Mouse (Mus musculus): ENCODE measurements around the gene Rapgef5. TPM values are rescaled to one million over a fixed set of nuclear protein-coding genes. Genes with fewer than 3 reads are reported as not detected.
A peak's percentile ranks its signal among the peaks of the same experiment; 100 is the strongest.

Gene Rapgef5
- total RNA-seq (2018; cell fraction: chromatin; rRNA removed): 100 to 1,000 TPM in 14 of 26 experiments, 10 to 100 TPM in 12; 49.3 to 536 (median 109) TPM
- total RNA-seq (2018; cell fraction: cytosol; rRNA removed): 10 to 100 TPM in 14 of 26 experiments, 1 to 10 TPM in 12; 6.0 to 33.5 (median 11.5) TPM
- total RNA-seq (2018; cell fraction: nucleus; rRNA removed): 100 to 1,000 TPM in 4 of 26 experiments, 10 to 100 TPM in 22; 24.9 to 216 (median 55.4) TPM
- polyA plus RNA-seq (2018): 2.4 to 15.7 TPM (median 4.0 TPM) in 3 replicates

- 95% methylated on average over 2 of the region's 2 CpGs for WGBS (ENCODE audit: missing documents)
- H3K4me3 ChIP-seq (ENCODE audit: inconsistent target): no peak within 1 kb of the TSS
- H3K36me3 ChIP-seq (ENCODE audit: inconsistent target): no peaks in the 10 kb centered on the region
- H3K27ac ChIP-seq: peak within 1 kb of the TSS; percentile 57
- no peaks in the 10 kb centered on the region for H3K79me2 ChIP-seq (ENCODE audit: inconsistent target)
These were observed at the start of gene Rapgef5 for GRCm38 (mm10) chr12:117516179-117516578. TSS of gene Rapgef5 (plus strand) at chr12:117516479.

GRCm38 (mm10) chr12:117468329-117468728, 48.0 kb upstream of the Rapgef5 start:
- 91% methylated on average over 5 of the region's 5 CpGs for WGBS (ENCODE audit: missing documents)
- Histone ChIP-seq H3K79me2 (ENCODE audit: inconsistent target) (no peaks in the 10 kb centered on the region), H3K36me3 (ENCODE audit: inconsistent target) (no peaks in the 10 kb centered on the region), H3K4me3 (ENCODE audit: inconsistent target) (no peak overlapping the region), H3K27ac (no peak overlapping the region)

GRCm38 (mm10) chr12:117479014-117479413, 37.3 kb upstream of the Rapgef5 start:
- Histone ChIP-seq H3K27ac (peak overlapping the region; percentile 98), H3K79me2 (ENCODE audit: inconsistent target) (no peaks in the 10 kb centered on the region), H3K36me3 (ENCODE audit: inconsistent target) (no peaks in the 10 kb centered on the region), H3K4me3 (ENCODE audit: inconsistent target) (no peak overlapping the region)
- WGBS (ENCODE audit: missing documents): 3% methylated on average over 3 of the region's 3 CpGs

GRCm38 (mm10) chr12:117479680-117480079, 36.6 kb upstream of the Rapgef5 start:
- no peaks in the 10 kb centered on the region for H3K79me2 ChIP-seq (ENCODE audit: inconsistent target)
- 31% methylated on average over 7 of the region's 7 CpGs for WGBS (ENCODE audit: missing documents)
- H3K36me3 ChIP-seq (ENCODE audit: inconsistent target): no peaks in the 10 kb centered on the region
- H3K27ac ChIP-seq: peak overlapping the region; percentile 98
- H3K4me3 ChIP-seq (ENCODE audit: inconsistent target): no peak overlapping the region

- no peaks in the 10 kb centered on the region for H3K36me3 ChIP-seq (ENCODE audit: inconsistent target)
- WGBS (ENCODE audit: missing documents): 46% methylated on average over 3 of the region's 3 CpGs
These were observed 35.3 kb upstream of the Rapgef5 start for GRCm38 (mm10) chr12:117480958-117481357.

DNA sequence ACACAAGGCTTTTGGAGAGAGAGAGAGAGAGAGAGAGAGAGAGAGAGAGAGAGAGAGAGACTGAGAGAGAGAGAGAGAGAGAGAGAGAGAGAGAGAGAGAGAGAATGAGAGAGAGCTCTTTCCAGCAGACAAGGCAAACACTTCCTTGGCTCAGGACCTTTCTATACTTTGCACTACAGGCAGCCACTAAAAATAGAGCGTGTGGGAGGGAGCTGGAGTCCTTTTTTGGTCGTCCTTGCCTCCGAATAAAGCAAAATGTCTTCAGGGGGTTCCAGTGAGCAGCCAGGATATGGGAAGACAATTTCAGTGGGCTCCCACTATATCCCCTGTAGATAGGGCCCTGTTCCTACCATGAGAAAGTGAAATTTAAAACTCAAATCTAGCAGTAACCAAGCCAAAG, 33.6 kb upstream of the Rapgef5 start:
- 89% methylated on average over 3 of the region's 3 CpGs for WGBS (ENCODE audit: missing documents)
- Histone ChIP-seq H3K4me3 (ENCODE audit: inconsistent target) (no peak overlapping the region), H3K36me3 (ENCODE audit: inconsistent target) (no peaks in the 10 kb centered on the region), H3K79me2 (ENCODE audit: inconsistent target) (no peaks in the 10 kb centered on the region), H3K27ac (no peak overlapping the region)

More at GRCm38 (mm10) chr12:117480958-117481357, 35.3 kb upstream of the Rapgef5 start:
- Histone ChIP-seq H3K4me3 (ENCODE audit: inconsistent target) (no peak overlapping the region), H3K27ac (peak overlapping the region; percentile 98), H3K79me2 (ENCODE audit: inconsistent target) (no peaks in the 10 kb centered on the region)

GRCm38 (mm10) chr12:117486118-117487057, 29.9 kb upstream of the Rapgef5 start:
- no peak overlapping the region for H3K27ac ChIP-seq
- 96% methylated on average over 4 of the region's 4 CpGs for WGBS (ENCODE audit: missing documents)

DNA sequence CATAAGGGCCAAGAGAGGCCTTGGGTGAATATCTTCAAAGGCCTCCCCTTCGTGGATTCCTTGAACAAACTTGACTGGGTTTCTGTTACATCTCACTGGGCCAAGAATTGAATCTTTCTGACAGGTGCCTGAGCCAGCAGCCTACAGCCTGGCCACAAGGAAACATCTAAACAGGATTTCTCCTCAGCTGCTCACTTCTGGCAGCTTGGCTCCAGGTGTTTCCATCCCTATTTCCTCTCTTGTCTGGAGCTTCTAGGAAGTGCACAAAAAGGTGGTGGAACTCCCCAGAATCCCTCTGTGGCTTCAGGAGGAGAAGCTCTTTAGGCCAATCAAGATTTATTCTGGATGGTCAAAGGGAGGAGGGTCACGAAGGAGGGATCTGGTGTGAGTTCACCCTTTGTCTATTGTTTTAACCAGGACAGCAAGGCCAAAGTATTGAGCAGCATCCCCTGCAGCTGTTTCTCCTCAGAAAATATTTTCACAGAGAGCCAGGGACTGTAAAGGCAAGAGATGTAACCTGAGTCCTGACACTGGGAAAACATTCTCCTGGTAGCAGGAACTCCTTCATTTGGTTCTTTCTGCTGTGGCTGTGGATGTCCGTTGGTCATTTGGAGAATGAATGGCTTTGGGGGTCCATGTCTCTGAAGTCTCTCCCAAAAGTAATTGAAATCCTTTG, 19.6 kb upstream of the Rapgef5 start:
- Histone ChIP-seq H3K27ac (no peak overlapping the region), H3K4me3 (ENCODE audit: inconsistent target) (no peak overlapping the region), H3K36me3 (ENCODE audit: inconsistent target) (no peaks in the 10 kb centered on the region), H3K79me2 (ENCODE audit: inconsistent target) (no peaks in the 10 kb centered on the region)
- 93% methylated on average over 3 of the region's 3 CpGs for WGBS (ENCODE audit: missing documents)

More at GRCm38 (mm10) chr12:117486118-117487057, 29.9 kb upstream of the Rapgef5 start:
- no peak overlapping the region for H3K4me3 ChIP-seq (ENCODE audit: inconsistent target)
- no peaks in the 10 kb centered on the region for H3K36me3 ChIP-seq (ENCODE audit: inconsistent target)
- no peaks in the 10 kb centered on the region for H3K79me2 ChIP-seq (ENCODE audit: inconsistent target)

DNA sequence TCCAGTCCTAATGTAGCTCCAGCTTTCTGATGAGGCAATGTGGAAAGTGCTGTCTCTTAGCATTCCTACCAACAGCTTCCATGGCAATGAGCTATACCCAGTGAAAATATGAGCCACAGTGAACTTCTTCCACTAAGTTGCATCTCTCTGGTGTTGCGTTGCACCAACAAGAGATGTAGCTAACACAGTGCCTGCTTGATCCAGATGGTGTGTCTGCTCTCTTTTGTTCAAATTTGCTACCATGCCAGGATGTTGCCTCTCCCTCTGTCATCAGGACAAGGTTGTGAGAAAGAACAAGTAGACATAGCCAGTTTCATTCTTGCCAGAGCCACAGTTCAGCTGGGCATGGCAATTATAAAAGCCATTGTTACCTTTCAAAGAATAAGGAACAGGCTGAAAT, 18.9 kb upstream of the Rapgef5 start:
- H3K79me2 ChIP-seq (ENCODE audit: inconsistent target): no peaks in the 10 kb centered on the region
- 90% methylated on average over 1 of the region's 1 CpGs for WGBS (ENCODE audit: missing documents)
- no peak overlapping the region for H3K27ac ChIP-seq
- no peaks in the 10 kb centered on the region for H3K36me3 ChIP-seq (ENCODE audit: inconsistent target)
- H3K4me3 ChIP-seq (ENCODE audit: inconsistent target): no peak overlapping the region

GRCm38 (mm10) chr12:117499242-117499641, 17.0 kb upstream of the Rapgef5 start:
- Histone ChIP-seq H3K79me2 (ENCODE audit: inconsistent target) (no peaks in the 10 kb centered on the region), H3K4me3 (ENCODE audit: inconsistent target) (no peak overlapping the region), H3K27ac (no peak overlapping the region), H3K36me3 (ENCODE audit: inconsistent target) (no peaks in the 10 kb centered on the region)
- WGBS (ENCODE audit: missing documents): 78% methylated on average over 5 of the region's 5 CpGs

DNA sequence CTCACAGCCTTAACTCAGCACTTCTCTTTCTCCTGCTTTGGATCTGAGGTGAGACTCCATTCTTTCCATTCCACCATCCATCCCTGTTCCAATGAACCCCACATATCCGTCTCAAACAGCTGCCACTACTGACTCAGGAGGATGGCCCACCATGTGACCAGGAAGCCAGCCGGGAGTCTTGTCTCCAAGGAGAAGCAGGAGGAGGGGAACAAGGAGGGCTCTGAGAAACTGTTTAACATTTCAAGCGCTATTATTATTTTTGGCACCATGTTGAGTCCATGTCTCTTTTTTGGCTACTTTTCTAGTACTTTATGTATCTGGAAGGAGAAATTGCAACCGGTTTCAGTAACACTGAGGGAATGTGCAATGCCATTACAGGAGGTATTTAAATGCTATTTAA, 15.1 kb upstream of the Rapgef5 start:
- no peak overlapping the region for H3K4me3 ChIP-seq (ENCODE audit: inconsistent target)
- H3K36me3 ChIP-seq (ENCODE audit: inconsistent target): no peaks in the 10 kb centered on the region
- H3K27ac ChIP-seq: no peak overlapping the region
- no peaks in the 10 kb centered on the region for H3K79me2 ChIP-seq (ENCODE audit: inconsistent target)
- 90% methylated on average over 4 of the region's 4 CpGs for WGBS (ENCODE audit: missing documents)

- Histone ChIP-seq H3K36me3 (ENCODE audit: inconsistent target) (no peaks in the 10 kb centered on the region), H3K4me3 (ENCODE audit: inconsistent target) (no peak overlapping the region), H3K79me2 (ENCODE audit: inconsistent target) (no peaks in the 10 kb centered on the region), H3K27ac (no peak overlapping the region)
- 75% methylated on average over 3 of the region's 3 CpGs for WGBS (ENCODE audit: missing documents)
These were observed 13.4 kb upstream of the Rapgef5 start for GRCm38 (mm10) chr12:117502834-117503233.

DNA sequence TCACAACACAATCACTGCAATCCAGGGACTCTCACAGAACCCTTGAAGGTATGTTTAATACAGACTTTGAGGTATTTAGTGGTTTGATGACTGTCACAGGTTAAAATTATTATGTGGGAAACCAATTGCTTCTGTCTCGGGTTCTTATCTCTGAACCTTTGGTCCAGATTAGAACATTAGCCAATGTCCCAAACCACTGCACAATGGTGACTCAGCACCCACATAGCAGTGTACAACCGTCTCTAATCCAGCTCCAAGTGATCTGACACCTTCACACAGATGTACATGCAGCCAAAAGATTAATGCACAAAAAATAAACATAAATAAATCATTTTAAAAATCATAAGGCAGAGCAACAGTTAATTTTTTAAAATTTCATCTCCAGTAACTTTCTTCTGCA, 11.1 kb upstream of the Rapgef5 start:
- no peak overlapping the region for H3K27ac ChIP-seq
- H3K79me2 ChIP-seq (ENCODE audit: inconsistent target): no peaks in the 10 kb centered on the region
- WGBS (ENCODE audit: missing documents): 31% methylated on average over 2 of the region's 2 CpGs
- H3K4me3 ChIP-seq (ENCODE audit: inconsistent target): no peak overlapping the region
- H3K36me3 ChIP-seq (ENCODE audit: inconsistent target): no peaks in the 10 kb centered on the region

GRCm38 (mm10) chr12:117507772-117508171, 8.5 kb upstream of the Rapgef5 start:
- H3K4me3 ChIP-seq (ENCODE audit: inconsistent target): no peak overlapping the region
- H3K27ac ChIP-seq: no peak overlapping the region
- H3K79me2 ChIP-seq (ENCODE audit: inconsistent target): no peaks in the 10 kb centered on the region
- H3K36me3 ChIP-seq (ENCODE audit: inconsistent target): no peaks in the 10 kb centered on the region
- 57% methylated on average over 1 of the region's 1 CpGs for WGBS (ENCODE audit: missing documents)

Measured in macrophage (primary cell).